Mouse (Mus musculus): ENCODE data around the gene Agbl2.

Agbl2 gene

DNA sequence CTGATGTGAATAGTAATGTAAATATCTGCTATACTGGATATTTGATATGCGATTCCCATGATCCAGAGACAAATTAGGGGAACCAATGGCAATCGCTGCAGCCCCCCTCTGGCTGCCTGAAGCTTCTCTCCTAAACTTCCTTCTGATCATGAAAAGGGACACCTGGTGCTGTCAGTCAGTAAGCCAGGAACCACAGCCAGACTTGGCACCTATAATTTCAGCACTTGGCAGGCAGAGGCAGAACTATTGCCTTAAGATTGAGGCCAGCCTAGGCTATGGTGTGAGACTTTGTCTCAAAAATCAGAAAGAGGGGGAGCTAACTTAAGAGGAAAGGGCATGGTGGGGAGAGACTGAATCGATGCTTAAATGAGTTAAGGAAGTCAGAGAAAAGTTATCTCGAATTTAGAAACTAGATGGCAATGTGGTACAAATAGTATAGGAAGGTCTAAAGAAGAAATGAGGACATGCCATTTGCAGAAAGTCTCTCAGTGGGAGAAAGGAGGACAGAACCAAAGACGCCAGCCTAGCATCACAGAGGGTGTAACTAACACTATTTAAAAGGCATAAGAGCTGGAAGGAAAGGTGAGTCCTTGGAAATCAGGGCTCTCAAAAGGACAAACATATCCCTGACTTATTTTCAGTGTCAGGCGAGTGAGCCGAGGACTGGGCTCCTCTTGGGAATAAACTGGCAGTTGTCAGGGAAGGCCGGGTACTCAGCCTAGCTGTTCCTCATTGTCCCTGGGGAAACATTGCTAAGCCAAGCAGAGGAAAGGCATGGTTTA lies 88.8 kb downstream of the Agbl2 start:
- peak; percentile 80 for DNase-seq (ENCODE audit: low read depth, low spot score)

DNA sequence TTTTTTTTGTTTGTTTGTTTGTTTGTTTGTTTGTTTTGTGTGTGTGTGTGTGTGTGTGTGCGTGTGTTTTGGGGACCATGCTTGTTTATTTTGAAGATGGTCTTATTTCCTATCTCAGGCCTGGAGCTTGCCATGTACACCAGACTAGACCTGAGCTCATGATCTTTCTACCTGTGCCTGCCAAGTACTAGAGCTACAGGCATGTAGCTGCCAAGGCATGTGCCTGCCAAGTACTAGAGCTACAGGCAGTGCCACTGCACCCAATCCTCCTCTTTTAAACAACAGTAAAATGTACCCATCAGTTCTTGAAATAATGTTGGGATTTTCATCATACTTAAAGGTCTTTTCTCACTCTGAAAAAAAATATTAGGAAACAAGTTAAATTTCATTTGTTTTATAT lies 91.5 kb downstream of the Agbl2 start:
- no peak for DNase-seq (ENCODE audit: low read depth, low spot score)

DNA sequence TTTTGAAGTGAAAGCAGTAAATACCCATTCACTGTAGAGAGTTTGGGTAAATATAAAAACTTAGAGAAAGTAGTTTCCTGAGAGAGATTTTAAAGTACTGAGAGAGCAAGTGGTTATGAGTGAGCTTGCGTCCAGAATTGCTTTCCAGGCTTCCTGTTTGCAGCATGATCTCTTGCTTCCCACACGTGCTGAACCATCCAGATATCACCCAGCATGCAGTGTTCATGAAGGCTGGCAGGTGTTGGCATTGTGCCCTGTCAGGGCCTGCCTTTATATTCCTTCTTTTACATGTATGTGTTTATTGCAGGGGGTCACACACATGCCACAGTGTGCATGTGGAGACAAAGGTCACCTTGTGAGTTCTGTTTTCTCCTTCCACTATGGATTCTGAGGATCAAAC lies 92.7 kb downstream of the Agbl2 start:
- DNase-seq (ENCODE audit: low read depth, low spot score), result no peak

GRCm38 (mm10) chr2:90877584-90878259 lies 95.2 kb downstream of the Agbl2 start:
- no peak for DNase-seq (ENCODE audit: low read depth, low spot score)

- no peak for DNase-seq (ENCODE audit: low read depth, low spot score)
These were observed 96.9 kb downstream of the Agbl2 start for GRCm38 (mm10) chr2:90879419-90879818.

GRCm38 (mm10) chr2:90880144-90880785 lies 97.7 kb downstream of the Agbl2 start:
- no peak for DNase-seq (ENCODE audit: low read depth, low spot score)

- no peak for DNase-seq (ENCODE audit: low read depth, low spot score)
These were observed 99.3 kb downstream of the Agbl2 start for GRCm38 (mm10) chr2:90881824-90882223.

Measured in telencephalon, adult 2 months (tissue).